Mouse (Mus musculus) testis, adult 2 months (tissue): ENCODE measurements around the gene Ghr. TPM values are rescaled to one million over a fixed set of nuclear protein-coding genes. Genes with fewer than 3 reads are reported as not detected.

Experiments used
- H3K27ac ChIP-seq: fragments of 200-500 bp; 2 replicates; pipeline ENCODE4 v1.5.1; 2012; ENCODE audit warnings: low read depth, low read length; ENCODE audit not compliant: control insufficient read depth, insufficient read depth
- H3K27me3 ChIP-seq: fragments of 200-500 bp; 2 replicates; pipeline ENCODE4 v1.6.1; 2012; ENCODE audit warnings: mild to moderate bottlenecking, low read length, moderate library complexity; ENCODE audit not compliant: control insufficient read depth, insufficient read depth
- H3K36me3 ChIP-seq: fragments of 200-500 bp; 2 replicates; pipeline ENCODE4 v1.6.1; 2012; ENCODE audit warnings: mild to moderate bottlenecking, low read length; ENCODE audit not compliant: control insufficient read depth, insufficient read depth
- H3K4me1 ChIP-seq: fragments of 200-500 bp; 2 replicates; pipeline ENCODE4 v1.6.1; 2012; ENCODE audit warnings: low read length; ENCODE audit not compliant: control insufficient read depth, insufficient read depth
- H3K4me3 ChIP-seq: fragments of 200-500 bp; 2 replicates; pipeline ENCODE4 v1.5.1; 2012; ENCODE audit warnings: low read depth, mild to moderate bottlenecking, low read length, moderate library complexity, mixed read lengths; ENCODE audit not compliant: control insufficient read depth
- CTCF ChIP-seq: fragments of 200-500 bp; IDR thresholded peaks from 2 replicates; pipeline ENCODE4 v1.5.1; 2012; ENCODE audit warnings: low read depth, mild to moderate bottlenecking, inconsistent platforms, low read length, moderate library complexity; ENCODE audit not compliant: control insufficient read depth, insufficient read depth, insufficient replicate concordance
- POLR2A ChIP-seq: fragments of 200-500 bp; IDR thresholded peaks from 2 replicates; pipeline ENCODE4 v1.6.1; 2012; ENCODE audit warnings: low read depth, mild to moderate bottlenecking, inconsistent platforms, low read length, moderate library complexity; ENCODE audit not compliant: control insufficient read depth
- polyA plus RNA-seq: library from polyadenylated mRNA; depleted of rRNA; stranded (reverse); fragments of >200 nt; gene quantifications from 2 replicates; pipeline ENCODE4 v1.2.3, GENCODE M21; 2012

The Ghr gene
- polyA plus RNA-seq, 1 experiment, result 1.2 TPM

DNA sequence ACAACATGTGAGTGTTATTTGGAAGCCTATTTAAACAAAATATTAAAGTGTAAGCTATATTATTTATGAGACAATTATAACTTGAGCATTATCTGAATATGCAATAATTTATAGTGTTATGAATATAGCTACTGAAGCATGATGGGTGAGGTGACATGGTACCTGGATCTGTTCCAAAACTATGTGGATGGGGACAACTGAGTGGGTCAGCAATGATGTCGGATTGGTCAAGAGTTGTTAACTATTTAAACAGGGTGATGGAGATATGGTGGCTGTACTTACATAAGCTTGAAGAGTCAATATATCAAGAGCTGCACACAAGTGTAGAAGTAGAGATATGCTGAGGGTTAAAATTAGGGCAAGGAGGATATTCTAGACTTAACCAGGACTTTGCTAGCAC lies 70.9 kb downstream of the Ghr start:
- H3K36me3 ChIP-seq, result no peaks in the 10 kb centered on the region

GRCm38 (mm10) chr15:3511639-3512171 lies 71.6 kb downstream of the Ghr start:
- Histone ChIP-seq H3K36me3 (no peaks in the 10 kb centered on the region), H3K4me3 (no peak overlapping the region), H3K4me1 (no peaks in the 10 kb centered on the region), H3K27ac (no peak overlapping the region), H3K27me3 (no peaks in the 10 kb centered on the region)
- TF ChIP-seq POLR2A (no peak), CTCF (no peak)

More for the DNA sequence above, 70.9 kb downstream of the Ghr start:
- H3K4me1 ChIP-seq, result no peaks in the 10 kb centered on the region
- TF ChIP-seq POLR2A, result no peak
- no peak for TF ChIP-seq CTCF
- H3K27ac ChIP-seq, result no peak overlapping the region
- no peak overlapping the region for H3K4me3 ChIP-seq
- no peaks in the 10 kb centered on the region for H3K27me3 ChIP-seq

GRCm38 (mm10) chr15:3509089-3509488 lies 74.2 kb downstream of the Ghr start:
- Histone ChIP-seq H3K27me3 (no peaks in the 10 kb centered on the region), H3K36me3 (no peaks in the 10 kb centered on the region), H3K27ac (no peak overlapping the region), H3K4me1 (no peaks in the 10 kb centered on the region), H3K4me3 (no peak overlapping the region)
- no peak for TF ChIP-seq CTCF
- no peak for TF ChIP-seq POLR2A

- no peak overlapping the region for H3K27ac ChIP-seq
- H3K4me3 ChIP-seq, result no peak overlapping the region
- H3K4me1 ChIP-seq, result no peaks in the 10 kb centered on the region
- no peak for TF ChIP-seq CTCF
- no peak for TF ChIP-seq POLR2A
- no peaks in the 10 kb centered on the region for H3K27me3 ChIP-seq
- H3K36me3 ChIP-seq, result no peaks in the 10 kb centered on the region
Observed at GRCm38 (mm10) chr15:3507329-3507728, 76.0 kb downstream of the Ghr start.

GRCm38 (mm10) chr15:3504700-3505099 lies 78.6 kb downstream of the Ghr start:
- H3K36me3 ChIP-seq, result no peaks in the 10 kb centered on the region
- TF ChIP-seq POLR2A, result no peak
- no peaks in the 10 kb centered on the region for H3K4me1 ChIP-seq
- H3K27me3 ChIP-seq, result no peaks in the 10 kb centered on the region
- no peak overlapping the region for H3K4me3 ChIP-seq
- H3K27ac ChIP-seq, result no peak overlapping the region

DNA sequence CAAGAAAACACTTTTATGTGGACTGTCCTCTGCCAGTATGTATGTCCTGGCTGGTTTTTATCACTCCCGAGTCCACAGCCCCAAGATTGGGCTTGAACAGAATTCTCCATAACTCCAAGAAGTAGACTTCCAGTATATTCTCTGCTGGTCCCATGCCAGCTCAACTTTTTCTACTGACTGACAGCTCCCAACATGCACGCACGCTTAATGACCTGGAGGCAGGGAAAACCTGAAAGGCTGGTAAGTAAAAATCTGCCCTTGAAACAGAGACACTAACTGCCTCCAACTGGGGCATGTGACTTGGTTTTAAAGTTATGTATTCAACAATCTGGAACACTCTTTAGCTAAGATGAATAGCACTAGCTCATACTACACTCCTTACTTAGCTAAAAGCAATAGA lies 81.6 kb downstream of the Ghr start:
- Histone ChIP-seq H3K4me3 (no peak overlapping the region), H3K27ac (no peak overlapping the region), H3K27me3 (no peaks in the 10 kb centered on the region), H3K36me3 (no peaks in the 10 kb centered on the region), H3K4me1 (no peaks in the 10 kb centered on the region)
- TF ChIP-seq CTCF (no peak), POLR2A (no peak)

GRCm38 (mm10) chr15:3499020-3499419 lies 84.3 kb downstream of the Ghr start:
- TF ChIP-seq CTCF (no peak), POLR2A (no peak)
- Histone ChIP-seq H3K27ac (no peak overlapping the region), H3K27me3 (no peaks in the 10 kb centered on the region), H3K36me3 (no peaks in the 10 kb centered on the region), H3K4me3 (no peak overlapping the region), H3K4me1 (no peaks in the 10 kb centered on the region)
